In the genomic region with DNA sequence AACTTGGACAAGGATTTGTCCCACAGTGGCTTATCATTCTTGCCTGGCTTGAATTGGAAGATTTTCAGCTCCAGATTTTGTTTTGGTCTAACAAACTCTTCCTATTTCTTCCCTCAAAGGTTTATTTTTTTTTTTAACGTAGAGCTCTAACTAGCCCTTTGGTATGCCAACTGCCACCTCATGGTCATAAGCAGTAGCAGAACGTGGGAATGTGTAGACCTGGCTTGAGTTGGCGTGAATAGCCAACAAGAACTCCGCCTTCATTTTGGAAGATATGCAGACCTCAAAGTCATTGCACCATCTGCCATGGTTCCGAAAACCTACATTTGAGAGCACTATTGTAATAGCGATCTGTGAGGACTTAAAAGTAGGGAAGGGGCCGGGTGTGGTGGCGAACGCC, we compare ENCODE assay signal across 1 mouse cellular context.
TF ChIP-seq lines count a peak whose summit lies in the region.

No protein-coding gene starts in this region.

TF ChIP-seq in CH12.LX, 34 proteins besides CTCF, POLR2A, EP300 and RAD21 (continued from another document):
- TF ChIP-seq SIN3A (IDR thresholded peaks at IDR 0.05; ENCODE audit: low read length) (0 out of 2 replicates have a peak, but pooled peaks have one; percentile 28), PAX5 (IDR thresholded peaks at IDR 0.05; ENCODE audit: low read length) (no peak), MAX (IDR thresholded peaks at IDR 0.05; ENCODE audit: low read length) (0 out of 2 replicates have a peak, but pooled peaks have one; percentile 38), JUN (IDR thresholded peaks at IDR 0.05; ENCODE audit: insufficient read depth, low read depth, low read length) (no peak), ETS1 (conservative IDR thresholded peaks at IDR 0.05; ENCODE audit: low read depth, low read length) (no peak), KAT2A (IDR thresholded peaks at IDR 0.05; ENCODE audit: insufficient replicate concordance, low read length) (no peak), MAZ (IDR thresholded peaks at IDR 0.05; ENCODE audit: low read depth, low read length) (no peak), USF2 (conservative IDR thresholded peaks at IDR 0.05; ENCODE audit: low read depth, low read length) (no peak), TCF12 (IDR thresholded peaks at IDR 0.05; ENCODE audit: low read depth, low read length) (no peak), E2F4 (IDR thresholded peaks at IDR 0.05; ENCODE audit: insufficient replicate concordance, low read depth, low read length) (no peak), HCFC1 (IDR thresholded peaks at IDR 0.05; ENCODE audit: low read depth, low read length) (no peak; the same call in none of the 2 replicates), MYC (IDR thresholded peaks at IDR 0.05; ENCODE audit: low read depth, low read length) (0 out of 2 replicates have a peak, but pooled peaks have one; percentile 42), TBP (conservative IDR thresholded peaks at IDR 0.05; ENCODE audit: low read depth, low read length) (no peak), ZC3H11A (IDR thresholded peaks at IDR 0.05; ENCODE audit: low read depth, low read length) (no peak), IRF4 (IDR thresholded peaks at IDR 0.05; ENCODE audit: low read depth, low read length) (no peak), MAFK (IDR thresholded peaks at IDR 0.05; ENCODE audit: insufficient replicate concordance, low read length) (no peak), BHLHE40 (IDR thresholded peaks at IDR 0.05; ENCODE audit: low read depth, low read length) (no peak), CHD2 (IDR thresholded peaks at IDR 0.05; ENCODE audit: low read length) (no peak), ZNF384 (IDR thresholded peaks at IDR 0.05; ENCODE audit: low read depth, low read length) (peak; percentile 69), ZMIZ1 (IDR thresholded peaks at IDR 0.05; ENCODE audit: low read depth, low read length) (no peak), POLR2AphosphoS2 (IDR thresholded peaks at IDR 0.05; ENCODE audit: low read depth, low read length) (no peak), ZKSCAN1 (IDR thresholded peaks at IDR 0.05; ENCODE audit: borderline replicate concordance, low read depth, low read length) (no peak), UBTF (IDR thresholded peaks at IDR 0.05; ENCODE audit: low read depth, low read length) (no peak), SMC3 (IDR thresholded peaks at IDR 0.05; ENCODE audit: low read depth, low read length) (peak; percentile 34), MXI1 (IDR thresholded peaks at IDR 0.05; ENCODE audit: low read depth, low read length) (no peak)
